Mouse (Mus musculus) frontal cortex, adult 2 months (tissue): ENCODE measurements at regions not wholly inside any gene's neighbourhood (a gene's known extent, or its start where the extent isn't known, plus 50 kb on each side); places are given as distances from the start of the nearest gene placed in this dataset.
A peak's percentile ranks its signal among the peaks of the same experiment; 100 is the strongest.

Experiments
- DNase-seq, 2 experiments: peaks; one replicate each; pipeline ENCODE4 v3.0.0; 2022; ENCODE audit warnings: low spot score in 1 of 2; ENCODE audit errors: extremely low spot score in 1 of 2

GRCm38 (mm10) chr10:122199791-122200190 is 102.6 kb upstream of the Rxylt1 start:
- no peak for DNase-seq

- no peak for DNase-seq
Measured at GRCm38 (mm10) chr10:122197703-122198102, 100.5 kb upstream of the Rxylt1 start.

GRCm38 (mm10) chr10:122194139-122194538 is 97.0 kb upstream of the Rxylt1 start:
- DNase-seq, result peak in 1 of 2 experiments; percentile 5

GRCm38 (mm10) chr10:122193343-122193742 is 96.2 kb upstream of the Rxylt1 start:
- DNase-seq, result peak; percentile 35 to 52

GRCm38 (mm10) chr10:122185152-122185745 is 88.1 kb upstream of the Rxylt1 start:
- peak in 1 of 2 experiments; percentile 18 for DNase-seq

- peak in 1 of 2 experiments; percentile 74 for DNase-seq
Measured at GRCm38 (mm10) chr10:122183025-122183424, 85.9 kb upstream of the Rxylt1 start.

GRCm38 (mm10) chr10:122149038-122149437 is 51.9 kb upstream of the Rxylt1 start:
- DNase-seq, result no peak

GRCm38 (mm10) chr10:122148609-122149008 is 51.4 kb upstream of the Rxylt1 start:
- no peak for DNase-seq
